Mouse (Mus musculus) layer of hippocampus, adult 9-11 months (tissue): Measurements from ENCODE around the gene Stap2.
A peak's percentile ranks its signal among the peaks of the same experiment; 100 is the strongest.

Source experiments
- DNase-seq: peaks from one replicate; pipeline ENCODE4 v3.0.0; 2022

Gene Stap2

DNA sequence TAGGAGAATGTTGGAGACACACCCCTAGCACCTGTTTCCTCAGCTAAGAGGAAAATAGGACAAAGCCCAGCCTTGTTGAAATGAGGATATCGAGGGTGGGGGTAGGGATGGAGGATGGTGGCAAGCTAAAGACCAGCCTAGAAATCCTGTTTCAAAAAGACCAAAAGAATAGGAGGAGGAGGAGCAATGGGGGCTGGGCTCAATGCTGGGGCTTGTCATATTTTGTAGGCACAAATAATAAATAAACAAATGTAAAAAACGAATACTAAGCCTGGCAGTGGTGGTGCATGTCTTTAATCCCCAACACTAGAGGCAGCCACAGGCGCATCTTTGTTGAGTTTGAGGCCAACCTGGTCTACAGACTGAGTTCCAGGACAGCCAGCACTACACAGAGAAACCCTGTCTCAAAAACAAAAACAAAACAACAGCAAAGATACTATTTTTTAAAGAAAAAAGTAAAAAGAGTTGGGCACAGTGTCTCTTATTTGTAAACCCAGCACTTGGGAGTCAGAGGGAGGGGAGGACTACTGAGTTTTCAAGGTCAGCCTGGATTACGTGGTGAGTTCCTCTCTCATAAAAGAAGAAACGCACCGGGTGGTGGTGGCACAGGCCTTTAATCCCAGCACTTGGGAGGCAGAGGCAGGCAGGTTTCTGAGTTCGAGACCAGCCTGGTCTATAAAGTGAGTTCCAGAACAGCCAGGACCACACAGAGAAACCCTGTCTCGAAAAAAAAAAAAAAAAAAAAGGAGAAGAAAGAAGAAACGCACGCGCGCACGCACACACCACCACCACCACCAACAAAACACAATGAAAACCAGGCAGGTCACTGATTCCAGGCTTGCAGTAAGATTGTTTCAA is 47.4 kb downstream of the Stap2 start:
- DNase-seq, result no peak

DNA sequence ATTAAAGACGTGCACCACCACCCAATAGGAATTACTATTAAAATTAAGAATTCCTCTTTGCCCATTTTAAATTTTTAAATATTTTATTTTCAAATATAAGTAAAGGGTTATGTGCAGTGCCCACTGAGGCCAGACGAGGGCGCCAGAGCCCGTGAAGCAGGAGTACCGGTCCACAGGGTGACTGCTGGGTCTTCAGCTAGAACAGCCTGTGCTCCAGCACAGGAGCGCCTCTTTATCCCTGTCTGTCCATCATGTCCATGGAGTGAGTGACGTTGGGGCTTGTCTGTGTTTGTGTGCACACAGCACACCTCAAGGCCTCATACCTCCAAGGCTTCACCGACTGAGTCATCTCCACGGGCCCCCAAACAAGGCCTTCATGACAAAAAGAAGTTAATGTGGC is 48.2 kb downstream of the Stap2 start:
- peak; percentile 78 for DNase-seq

DNA sequence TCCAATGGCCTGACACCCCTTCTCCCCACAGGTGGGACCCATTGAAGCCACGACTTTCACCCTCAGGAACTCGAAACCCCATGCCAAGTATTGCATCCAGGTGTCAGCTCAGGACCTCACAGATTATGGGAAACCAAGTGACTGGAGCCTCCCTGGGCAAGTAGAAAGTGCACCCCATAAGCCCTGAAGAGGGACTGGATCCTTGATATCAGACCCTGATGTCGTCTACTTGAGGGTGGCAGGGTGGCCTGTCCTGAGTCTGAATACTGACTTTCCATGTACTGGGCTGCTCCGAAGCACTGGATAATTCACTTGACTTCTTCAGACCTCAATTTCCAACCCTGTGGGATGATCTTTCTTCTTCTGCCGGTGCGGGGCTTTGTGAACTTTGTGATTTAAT is 48.8 kb downstream of the Stap2 start:
- DNase-seq, result no peak

DNA sequence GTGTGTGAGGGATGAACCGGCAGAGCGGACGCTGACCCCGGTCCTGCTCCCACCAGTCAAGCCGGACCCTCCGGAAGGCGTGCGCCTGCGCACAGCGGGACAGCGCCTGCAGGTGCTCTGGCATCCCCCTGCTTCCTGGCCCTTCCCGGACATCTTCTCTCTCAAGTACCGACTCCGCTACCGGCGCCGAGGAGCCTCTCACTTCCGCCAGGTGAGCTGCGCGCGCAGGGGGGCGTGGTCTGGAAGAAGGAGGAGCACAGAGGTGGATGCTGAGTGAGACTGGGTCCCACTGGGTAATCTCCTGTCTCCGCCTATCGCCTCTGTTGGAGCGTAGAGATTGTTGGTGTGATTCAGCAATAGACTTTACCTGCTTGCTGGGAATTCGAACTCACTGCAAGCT is 49.3 kb downstream of the Stap2 start:
- DNase-seq, result peak; percentile 77

DNA sequence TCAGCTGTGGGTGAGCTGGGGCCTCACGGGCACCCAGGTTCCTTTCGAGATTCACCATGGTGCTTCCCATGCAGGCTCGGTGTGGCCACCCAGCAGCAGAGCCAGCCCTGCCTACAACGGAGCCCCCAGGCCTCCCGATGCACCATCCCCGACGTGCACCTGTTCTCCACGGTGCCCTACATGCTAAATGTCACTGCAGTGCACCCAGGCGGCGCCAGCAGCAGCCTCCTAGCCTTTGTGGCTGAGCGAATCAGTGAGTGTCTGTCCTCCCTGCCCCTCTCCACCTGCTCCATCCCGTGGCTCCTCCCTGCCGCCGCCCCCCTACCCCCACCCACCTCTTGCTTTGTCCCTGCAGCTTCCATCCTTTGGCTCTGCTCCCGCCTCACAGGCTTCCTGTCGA is 51.2 kb downstream of the Stap2 start:
- DNase-seq, result no peak

DNA sequence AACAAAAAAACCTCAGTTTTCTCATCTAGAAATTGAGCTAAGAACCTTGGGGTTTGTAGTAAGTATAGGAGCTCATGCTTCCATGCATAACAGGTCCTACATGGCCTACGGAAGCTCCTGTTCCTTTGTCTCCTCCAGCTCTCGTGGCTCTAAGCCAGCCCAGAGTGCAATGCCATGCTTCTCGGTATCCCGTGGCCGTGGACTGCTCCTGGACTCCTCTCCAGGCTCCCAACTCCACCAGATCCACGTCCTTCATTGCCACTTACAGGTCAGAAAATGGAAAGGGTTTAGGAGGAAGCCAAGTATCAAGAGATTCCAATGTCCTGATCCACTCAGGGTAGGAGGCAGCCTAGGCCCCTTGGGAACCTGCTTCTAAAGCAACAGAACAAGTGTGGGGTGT is 51.6 kb downstream of the Stap2 start:
- no peak for DNase-seq

DNA sequence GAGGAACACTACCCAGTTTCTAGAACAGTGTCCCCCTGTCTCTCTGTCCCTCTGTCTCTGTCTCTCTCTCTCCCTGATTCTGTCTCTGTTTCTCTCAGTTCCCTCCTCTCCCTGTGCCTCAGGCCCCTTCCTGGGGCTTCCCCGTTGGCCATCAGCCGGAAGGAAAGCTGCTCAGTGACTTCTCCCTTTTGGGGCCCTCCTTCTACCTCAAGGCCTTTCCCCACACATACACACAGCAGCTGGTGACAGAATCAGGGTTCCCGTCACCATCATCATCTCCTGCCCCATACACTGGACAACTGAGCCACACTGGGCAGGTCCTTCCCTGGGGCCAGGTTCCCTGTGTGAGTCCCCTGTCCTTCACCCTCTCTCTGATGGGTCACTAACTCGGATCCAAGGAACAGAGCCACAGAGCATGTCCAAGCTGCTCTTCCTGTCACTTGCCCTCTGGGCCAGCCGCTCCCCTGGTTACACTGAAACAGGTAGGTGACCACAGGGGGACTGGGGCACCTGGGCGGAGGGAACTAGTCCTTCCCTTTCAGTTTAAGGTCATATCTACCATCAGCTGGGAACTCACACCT is 52.8 kb downstream of the Stap2 start, which contains the start of gene Ebi3:
TSS of gene Ebi3 (plus strand) at position 194 of the 581 bp plus-strand sequence.
- peak; percentile 4 for DNase-seq

DNA sequence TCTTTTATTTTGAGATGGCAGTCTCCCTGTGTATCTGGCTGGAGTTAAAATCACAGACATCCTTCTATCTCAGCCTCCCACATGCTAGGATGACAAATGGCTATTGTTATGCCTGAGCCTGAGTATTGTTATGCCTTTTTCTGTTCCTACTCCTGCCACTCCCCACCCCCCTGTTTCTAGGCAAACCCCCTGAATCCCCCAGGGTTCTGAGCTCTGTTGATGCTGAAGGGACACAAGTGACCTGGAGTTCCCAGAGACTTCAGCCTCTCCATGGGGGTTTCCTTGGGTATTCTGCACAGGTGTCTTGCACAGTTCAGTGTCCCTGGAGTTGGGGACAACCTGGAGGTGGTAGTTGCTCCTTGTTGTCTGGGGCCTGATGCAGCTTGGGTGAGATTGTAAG is 53.3 kb downstream of the Stap2 start:
- no peak for DNase-seq

DNA sequence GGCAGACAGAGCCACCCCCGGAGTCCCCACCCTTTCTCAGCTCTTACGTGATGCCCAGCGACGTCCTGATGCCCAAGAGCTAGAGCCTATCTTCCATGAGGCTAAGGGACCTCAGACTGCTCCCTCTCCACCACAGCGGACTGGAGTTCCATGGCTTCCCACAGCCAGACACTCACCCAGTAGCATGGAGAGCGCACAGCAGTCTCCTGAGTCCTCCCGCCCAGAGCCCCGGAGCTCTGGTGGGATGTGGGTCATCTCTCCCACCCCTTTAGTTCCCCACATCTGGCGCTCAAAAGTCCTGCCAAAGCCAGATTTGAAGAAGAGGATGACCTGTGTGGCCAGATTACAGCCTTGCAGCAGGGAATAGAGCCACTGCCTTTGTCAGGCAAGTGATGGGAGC is 54.8 kb downstream of the Stap2 start:
- no peak for DNase-seq

DNA sequence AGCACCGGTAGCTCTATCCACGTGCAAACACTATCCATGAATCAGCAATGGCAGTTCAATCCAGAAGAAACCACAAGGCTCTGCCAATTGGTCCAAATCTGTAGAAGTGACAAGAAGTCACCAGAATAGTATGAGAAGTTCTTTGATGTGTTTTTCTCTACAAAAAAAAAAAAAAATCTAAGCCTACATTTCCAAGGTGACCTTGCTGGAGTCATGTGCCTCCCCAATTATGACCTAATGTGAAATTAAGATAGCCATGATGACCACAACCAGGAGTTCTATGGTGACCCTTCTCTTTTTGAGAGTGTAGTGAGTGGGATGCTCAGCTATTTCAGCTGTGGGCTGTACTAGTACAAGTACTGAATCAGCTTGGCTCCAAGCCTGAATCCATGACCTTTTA is 56.0 kb downstream of the Stap2 start, which contains the start of gene Zfp119b:
TSS of gene Zfp119b (minus strand) at position 101 of the 400 bp plus-strand sequence.
- no peak for DNase-seq

DNA sequence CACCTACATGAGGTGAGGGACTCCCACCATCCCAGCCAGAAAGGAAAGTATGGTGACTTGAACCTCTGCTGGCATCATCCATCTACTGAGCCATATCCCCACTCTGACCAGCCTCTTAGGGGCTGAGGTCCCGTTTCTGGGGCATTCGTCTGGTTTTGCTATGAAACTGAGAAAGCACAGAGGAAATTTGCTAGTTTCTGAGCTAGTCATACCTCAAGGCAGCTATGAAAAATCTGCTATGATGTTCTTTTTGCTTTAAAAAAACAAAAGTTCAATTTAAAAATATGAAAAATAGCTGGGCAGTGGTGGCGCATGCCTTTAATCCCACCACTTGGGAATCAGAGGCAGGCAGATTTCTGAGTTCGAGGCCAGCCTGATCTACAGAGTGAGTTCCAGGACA is 56.7 kb downstream of the Stap2 start:
- no peak for DNase-seq
